Mouse (Mus musculus): ENCODE results near the gene Glmp.
"Not testable (repeated sequence)": the region's sequence is repeated elsewhere in the genome, so short reads cannot be mapped to it uniquely, and the experiment has no call there.

Glmp gene

GRCm38 (mm10) chr3:88375750-88376626 lies 51.2 kb downstream of the Glmp start:
- peak; percentile 40 for DNase-seq (ENCODE audit: extremely low read depth, insufficient read length, low spot score)

- not testable (repeated sequence) for DNase-seq (ENCODE audit: extremely low read depth, insufficient read length, low spot score)
Measured at GRCm38 (mm10) chr3:88376644-88377043, 51.8 kb downstream of the Glmp start.

DNA sequence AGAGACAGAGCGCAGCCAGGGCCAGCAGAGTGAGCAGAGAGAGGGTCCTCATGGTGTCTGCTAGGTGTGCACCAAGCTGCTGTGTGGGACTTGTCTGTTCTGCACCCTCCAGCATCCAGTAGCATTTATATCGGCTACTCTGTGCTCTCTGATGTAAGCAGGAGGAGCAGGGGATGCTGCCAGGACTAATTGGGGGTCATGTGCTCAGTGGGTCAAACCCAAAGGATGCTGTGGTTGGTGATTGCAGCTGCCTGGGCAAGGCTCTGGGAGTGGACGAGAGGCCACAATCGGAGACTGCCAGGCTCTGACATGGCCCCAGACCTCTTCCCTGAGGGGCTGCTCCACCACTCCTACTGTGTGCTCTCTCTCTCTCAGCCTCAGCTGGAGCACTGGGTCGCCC lies 53.8 kb downstream of the Glmp start, which contains the start of gene Bglap2:
Gene Bglap2, minus strand, starts transcription at position 101 of the 400 bp plus-strand sequence.
- DNase-seq (ENCODE audit: extremely low read depth, insufficient read length, low spot score): not testable (repeated sequence)
